Mouse (Mus musculus) limb, embryonic 14.5 days (tissue): ENCODE measurements around the gene Klhl12. TPM values are rescaled to one million over a fixed set of nuclear protein-coding genes. Genes with fewer than 3 reads are reported as not detected.

Source experiments
- ATAC-seq: fragments of 200-750 bp; cut with Nextera tagmentation; 2 replicates; pipeline ENCODE4 v1.8.0; 2017; ENCODE audit warnings: low read depth, moderate number of reproducible peaks, moderate TSS enrichment; ENCODE audit not compliant: low FRiP score
- DNase-seq: peaks from one replicate; pipeline ENCODE4 v3.0.0-alpha.2; 2015; ENCODE audit warnings: low spot score
- H3K27ac ChIP-seq: fragments of 300-500 bp; sonication (generic); replicated peaks from 2 replicates; pipeline ENCODE4 v1.5.1; 2014; ENCODE audit warnings: low read depth, mild to moderate bottlenecking, low read length, moderate library complexity, mixed read lengths
- H3K27me3 ChIP-seq: fragments of 300-500 bp; sonication (generic); 2 replicates; pipeline ENCODE4 v1.6.1; 2014; ENCODE audit warnings: low read length, mixed read lengths; ENCODE audit not compliant: control insufficient read depth, insufficient read depth
- H3K36me3 ChIP-seq: fragments of 300-500 bp; sonication (generic); 2 replicates; pipeline ENCODE4 v1.6.1; 2014; ENCODE audit warnings: mild to moderate bottlenecking, low read length, moderate library complexity, mixed read lengths; ENCODE audit not compliant: control insufficient read depth, insufficient read depth
- H3K4me1 ChIP-seq: fragments of 300-500 bp; sonication (generic); 2 replicates; pipeline ENCODE4 v1.6.1; 2014; ENCODE audit warnings: antibody characterized with exemption, low read length, mixed read lengths; ENCODE audit not compliant: control insufficient read depth, insufficient read depth
- H3K4me2 ChIP-seq: fragments of 300-500 bp; sonication (generic); replicated peaks from 2 replicates; pipeline ENCODE4 v1.6.1; 2014; ENCODE audit warnings: low read depth, mild to moderate bottlenecking, low read length, moderate library complexity; ENCODE audit not compliant: severe bottlenecking
- H3K4me3 ChIP-seq: fragments of 300-500 bp; sonication (generic); replicated peaks from 2 replicates; pipeline ENCODE4 v1.5.1; 2014; ENCODE audit warnings: low read length
- H3K9ac ChIP-seq: fragments of 300-500 bp; sonication (generic); 2 replicates; pipeline ENCODE4 v1.6.1; 2014; ENCODE audit warnings: mild to moderate bottlenecking, low read depth, low read length, moderate library complexity; ENCODE audit not compliant: severe bottlenecking
- H3K9me3 ChIP-seq: fragments of 300-500 bp; sonication (generic); 2 replicates; pipeline ENCODE4 v1.6.1; 2016; ENCODE audit warnings: low read length; ENCODE audit not compliant: control insufficient read depth
- POLR2A ChIP-seq: fragments of 200-500 bp; IDR thresholded peaks from 2 replicates; pipeline ENCODE4 v1.8.0; 2012; ENCODE audit warnings: inconsistent platforms, mild to moderate bottlenecking, moderate library complexity, borderline replicate concordance; ENCODE audit not compliant: insufficient read depth, insufficient read length; ENCODE audit errors: extremely low read depth
- WGBS: fragments of 180-500 bp; shearing (Covaris S2); extraction: QIAGEN DNeasy Blood & Tissue Kit; methylation state at CpG from one replicate; pipeline ENCODE4 v1.1.7; 2014; 5-methylcytosine and 5-hydroxymethylcytosine counted together
- polyA plus RNA-seq, 2 experiments: library from polyadenylated mRNA; depleted of rRNA in 1 of 2; stranded (reverse) in 1 of 2; unstranded in 1 of 2; fragments of >200 nt; fragmentation: Nextera tagmentation in 1 of 2; extraction: Ambion mirVana in 1 of 2; gene quantifications; 2 replicates each; pipeline versions ENCODE4 v1.2.1 to v1.2.3; 2012 to 2014

The Klhl12 gene
- polyA plus RNA-seq, 2 experiments: 19.3 to 21.6 TPM

DNA sequence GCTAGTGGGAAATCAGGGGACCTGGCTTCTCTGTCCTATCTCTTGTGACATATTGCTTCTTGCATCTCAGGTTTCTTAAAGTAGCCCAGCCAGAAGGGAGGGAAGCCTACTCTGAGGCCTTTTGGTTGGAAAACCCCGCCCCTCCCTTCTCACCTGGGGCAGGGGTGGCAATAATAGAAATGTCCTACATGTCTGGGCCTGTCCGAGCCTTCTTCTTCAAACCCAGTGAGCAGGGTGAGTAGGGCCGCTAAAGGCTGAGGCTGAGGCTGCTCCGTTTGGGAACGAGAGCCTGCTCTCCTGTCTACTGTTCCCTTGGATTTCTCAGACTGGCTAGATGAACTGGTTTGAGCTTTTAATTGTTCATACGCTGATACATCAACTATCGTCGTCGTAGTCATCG, 85.3 kb downstream of the Klhl12 start:
- no peak for TF ChIP-seq POLR2A
- H3K4me2 ChIP-seq: no peak overlapping the region
- no peaks in the 10 kb centered on the region for H3K9me3 ChIP-seq
- DNase-seq (no peak), ATAC-seq (no peak)
- H3K27me3 ChIP-seq: no peaks in the 10 kb centered on the region
- H3K4me1 ChIP-seq: no peaks in the 10 kb centered on the region
- no peak overlapping the region for H3K9ac ChIP-seq
- no peaks in the 10 kb centered on the region for H3K36me3 ChIP-seq
- H3K27ac ChIP-seq: no peak overlapping the region
- 78% methylated on average over 10 of the region's 10 CpGs for WGBS
- H3K4me3 ChIP-seq: no peak overlapping the region

Other genes starting within 250 kb of the Klhl12 start
- 2.0 and 3.6 TPM in 2 replicates for gene Adora1, start 220.1 kb upstream of the Klhl12 start, polyA plus RNA-seq (2012; rRNA removed)
- 1.4 and 2.0 TPM in 2 replicates for gene Adora1, start 220.1 kb upstream of the Klhl12 start, polyA plus RNA-seq (2014; fragmentation: Nextera tagmentation; extraction: Ambion mirVana)
- 162 and 165 TPM in 2 replicates for gene Myog, start 165.5 kb upstream of the Klhl12 start, polyA plus RNA-seq (2012; rRNA removed)
- gene Myog, start 165.5 kb upstream of the Klhl12 start, polyA plus RNA-seq (2014; fragmentation: Nextera tagmentation; extraction: Ambion mirVana): 118 and 149 TPM in 2 replicates
- gene Ppfia4, start 122.6 kb upstream of the Klhl12 start, polyA plus RNA-seq (2012; rRNA removed): 32.3 and 38.9 TPM in 2 replicates
- gene Ppfia4, start 122.6 kb upstream of the Klhl12 start, polyA plus RNA-seq (2014; fragmentation: Nextera tagmentation; extraction: Ambion mirVana): 10.1 and 10.9 TPM in 2 replicates
- 83.0 and 110 TPM in 2 replicates for gene Tmem183a, start 93.6 kb upstream of the Klhl12 start, polyA plus RNA-seq (2012; rRNA removed)
- 77.8 and 86.8 TPM in 2 replicates for gene Tmem183a, start 93.6 kb upstream of the Klhl12 start, polyA plus RNA-seq (2014; fragmentation: Nextera tagmentation; extraction: Ambion mirVana)
- not detected in 2 replicates for gene 4933406M09Rik, start 69.6 kb upstream of the Klhl12 start, polyA plus RNA-seq (2012; rRNA removed)
- not detected in 2 replicates for gene 4933406M09Rik, start 69.6 kb upstream of the Klhl12 start, polyA plus RNA-seq (2014; fragmentation: Nextera tagmentation; extraction: Ambion mirVana)
- gene Cyb5r1, start 50.0 kb upstream of the Klhl12 start, polyA plus RNA-seq (2012; rRNA removed): 43.0 and 46.0 TPM in 2 replicates
- gene Cyb5r1, start 50.0 kb upstream of the Klhl12 start, polyA plus RNA-seq (2014; fragmentation: Nextera tagmentation; extraction: Ambion mirVana): 28.6 and 31.8 TPM in 2 replicates
- 74.9 and 82.9 TPM in 2 replicates for gene Adipor1, start 40.2 kb upstream of the Klhl12 start, polyA plus RNA-seq (2012; rRNA removed)
- 92.1 and 97.6 TPM in 2 replicates for gene Adipor1, start 40.2 kb upstream of the Klhl12 start, polyA plus RNA-seq (2014; fragmentation: Nextera tagmentation; extraction: Ambion mirVana)
- gene Rabif, start 39.1 kb downstream of the Klhl12 start, polyA plus RNA-seq (2012; rRNA removed): 25.2 and 26.5 TPM in 2 replicates
- gene Rabif, start 39.1 kb downstream of the Klhl12 start, polyA plus RNA-seq (2014; fragmentation: Nextera tagmentation; extraction: Ambion mirVana): 39.8 and 44.3 TPM in 2 replicates
- 0.10 and 0.15 TPM in 2 replicates for gene Mgat4e, start 94.2 kb downstream of the Klhl12 start, polyA plus RNA-seq (2012; rRNA removed)
- not detected in 2 replicates for gene Mgat4e, start 94.2 kb downstream of the Klhl12 start, polyA plus RNA-seq (2014; fragmentation: Nextera tagmentation; extraction: Ambion mirVana)
- 38.1 TPM in 2 replicates for gene Kdm5b, start 104.6 kb downstream of the Klhl12 start, polyA plus RNA-seq (2012; rRNA removed)
- gene Kdm5b, start 104.6 kb downstream of the Klhl12 start, polyA plus RNA-seq (2014; fragmentation: Nextera tagmentation; extraction: Ambion mirVana): 83.5 and 100 TPM in 2 replicates
- 1.1 and 1.5 TPM in 2 replicates for gene Syt2, start 191.1 kb downstream of the Klhl12 start, polyA plus RNA-seq (2012; rRNA removed)
- 0.44 and 0.64 TPM in 2 replicates for gene Syt2, start 191.1 kb downstream of the Klhl12 start, polyA plus RNA-seq (2014; fragmentation: Nextera tagmentation; extraction: Ambion mirVana)